Mouse (Mus musculus) left cerebral cortex, adult 9 months (tissue): ENCODE results near the gene Gm20806.
"Not testable (repeated sequence)": the region's sequence is repeated elsewhere in the genome, so short reads cannot be mapped to it uniquely, and the experiment has no call there.

Experiments
- DNase-seq, 2 experiments: peaks; one replicate each; pipeline ENCODE4 v3.0.0; 2022; ENCODE audit warnings: low spot score in 2 of 2

Gm20806 gene

GRCm38 (mm10) chrY:78837956-78838355 lies at the start of gene Gm20806:
Gm20806 (minus strand) TSS chrY:78838056.
- DNase-seq = not testable (repeated sequence)
